Mouse (Mus musculus) inflammation-experienced regulatory T-cells (primary cell): ENCODE results near the gene Ddx54. TPM values are rescaled to one million over a fixed set of nuclear protein-coding genes. Genes with fewer than 3 reads are reported as not detected.

Experiments used
- polyA plus RNA-seq, 2 experiments: library from polyadenylated mRNA; unstranded; fragments of 100-300 nt; shearing (Covaris generic); gene quantifications; one replicate each; pipeline ENCODE4 v1.2.1; 2017

The Ddx54 gene
- 10 to 100 TPM; 61.0 to 81.8 TPM for polyA plus RNA-seq

GRCm38 (mm10) chr5:120612442-120612821 is at the start of gene Ddx54, which contains the start of gene Rita1:
Gene Ddx54, plus strand, starts transcription at chr5:120612739.
Gene Rita1, minus strand, starts transcription at chr5:120612589.

DNA sequence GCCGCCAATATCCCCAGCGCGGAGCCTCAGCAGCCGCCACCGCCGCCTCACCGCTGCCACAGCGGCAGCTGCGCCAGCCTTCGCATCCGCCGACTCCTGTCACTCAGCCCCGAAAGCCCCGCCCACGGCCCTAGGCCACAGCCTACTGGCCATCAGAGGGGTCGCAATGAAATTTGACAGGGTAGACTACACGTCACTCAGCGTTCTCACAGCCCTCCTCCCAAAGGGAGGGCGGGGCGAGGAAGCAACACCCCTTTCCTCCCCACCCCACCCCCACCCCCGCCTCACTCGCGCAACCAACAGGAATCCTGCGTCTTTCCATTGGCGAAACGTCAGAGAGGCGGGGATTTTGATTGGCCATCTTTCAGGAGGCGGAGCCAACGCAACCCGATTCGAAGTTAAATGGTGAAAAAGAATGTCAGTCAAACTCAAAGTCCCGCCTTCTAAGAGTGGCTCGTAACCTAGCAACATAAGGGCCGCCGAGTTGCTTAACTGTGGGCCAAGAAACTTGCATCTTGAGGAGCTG is 23.9 kb upstream of the Ddx54 start, which contains the start of the genes Tpcn1 and Iqcd:
TSS of gene Tpcn1 (minus strand) at position 105 of the 526 bp plus-strand sequence.
TSS of gene Iqcd (plus strand) at position 448 of the 526 bp plus-strand sequence.

GRCm38 (mm10) chr5:120634131-120634530 is 21.6 kb downstream of the Ddx54 start, which contains the start of gene Cfap73:
Gene Cfap73, minus strand, starts transcription at chr5:120634235.

GRCm38 (mm10) chr5:120648569-120649373 is 36.2 kb downstream of the Ddx54 start, which contains the start of gene Rasal1:
Gene Rasal1, plus strand, starts transcription at chr5:120648812.

Other genes with a start within 250 kb of the Ddx54 start
- gene Lhx5, start 181.0 kb upstream of the Ddx54 start, polyA plus RNA-seq = 1 to 10 TPM in 1 of 2 experiments, under 1 TPM in 1; 0.30 to 1.4 TPM
- not detected for gene Sdsl, start 139.9 kb upstream of the Ddx54 start, polyA plus RNA-seq
- gene Sds, start 136.2 kb upstream of the Ddx54 start, polyA plus RNA-seq = under 1 TPM in 1 of 2 experiments, not detected in 1; 0.93 TPM
- gene Plbd2, start 109.1 kb upstream of the Ddx54 start, polyA plus RNA-seq = 10 to 100 TPM; 36.8 to 42.6 TPM
- gene Slc8b1, start 101.6 kb upstream of the Ddx54 start, polyA plus RNA-seq = 10 to 100 TPM; 11.6 to 16.9 TPM
- gene Tpcn1, start 24.1 kb upstream of the Ddx54 start, polyA plus RNA-seq = 10 to 100 TPM; 15.0 to 20.0 TPM
- under 1 TPM; 0.24 to 0.89 TPM for gene Iqcd, start 23.7 kb upstream of the Ddx54 start, polyA plus RNA-seq
- 1 to 10 TPM; 4.3 to 5.4 TPM for gene Rita1, start 150 bp upstream of the Ddx54 start, polyA plus RNA-seq
- gene Cfap73, start 21.5 kb downstream of the Ddx54 start, polyA plus RNA-seq = under 1 TPM in 1 of 2 experiments, not detected in 1; 0.51 TPM
- gene Rasal1, start 36.1 kb downstream of the Ddx54 start, polyA plus RNA-seq = 10 to 100 TPM; 11.8 to 13.8 TPM
- gene Dtx1, start 99.2 kb downstream of the Ddx54 start, polyA plus RNA-seq = 100 to 1,000 TPM; 178 to 347 TPM
- gene Oas2, start 137.1 kb downstream of the Ddx54 start, polyA plus RNA-seq = 1 to 10 TPM; 1.3 to 3.1 TPM
- 10 to 100 TPM; 10.6 to 13.7 TPM for gene Oas3, start 164.9 kb downstream of the Ddx54 start, polyA plus RNA-seq
- gene Oas1e, start 182.8 kb downstream of the Ddx54 start, polyA plus RNA-seq = under 1 TPM in 1 of 2 experiments, not detected in 1; 0.40 TPM
- gene Oas1c, start 199.8 kb downstream of the Ddx54 start, polyA plus RNA-seq = 10 to 100 TPM; 13.8 to 14.6 TPM
- not detected for gene Oas1f, start 234.6 kb downstream of the Ddx54 start, polyA plus RNA-seq
- gene Oas1h, start 248.7 kb downstream of the Ddx54 start, polyA plus RNA-seq = under 1 TPM; 0.10 to 0.31 TPM